In genomic region chr6:118320021-118320525, GRCm38 (mm10) we compare ENCODE assay signal across 23 mouse cellular contexts.
"Had no signal": no experiment of that assay in that cellular context is flagged by ENCODE, and none has a peak within 500 bp of the region (broad histone marks: within the 10 kb centered on the region; RNA-seq: fewer than 3 reads in every experiment).

No protein-coding gene starts in this region.

- H3K36me3 ChIP-seq: heart, embryonic 13.5 days; heart, embryonic 15.5 days; hindbrain, embryonic 10.5 days; hindbrain, embryonic 12.5 days; intestine, embryonic 15.5 days; limb, embryonic 10.5 days; limb, embryonic 12.5 days; liver, embryonic 13.5 days; liver, embryonic 15.5 days had no signal

- H3K27ac ChIP-seq: gastrocnemius, adult 2 months; heart, embryonic 13.5 days; heart, embryonic 15.5 days; hindbrain, embryonic 10.5 days; hindbrain, embryonic 12.5 days; hindbrain, embryonic 14.5 days; intestine, embryonic 15.5 days; layer of hippocampus, adult 2 months; left cerebral cortex, adult 2 months; limb, embryonic 10.5 days; limb, embryonic 12.5 days; liver, embryonic 13.5 days; liver, embryonic 15.5 days had no signal

- H3K4me1 ChIP-seq: heart, embryonic 13.5 days; heart, embryonic 15.5 days; intestine, embryonic 15.5 days; liver, embryonic 13.5 days; liver, embryonic 15.5 days had no signal

- H3K4me3 ChIP-seq: gastrocnemius, adult 2 months; heart, embryonic 13.5 days; heart, embryonic 15.5 days; hindbrain, embryonic 10.5 days; hindbrain, embryonic 12.5 days; intestine, embryonic 15.5 days; layer of hippocampus, adult 2 months; left cerebral cortex, adult 2 months; limb, embryonic 10.5 days; limb, embryonic 12.5 days; liver, embryonic 13.5 days; liver, embryonic 15.5 days had no signal

- H3K9me3 ChIP-seq: heart, embryonic 13.5 days; heart, embryonic 15.5 days; hindbrain, embryonic 10.5 days; hindbrain, embryonic 12.5 days; intestine, embryonic 15.5 days; limb, embryonic 10.5 days; limb, embryonic 12.5 days; liver, embryonic 13.5 days; liver, embryonic 15.5 days had no signal

- DNase-seq: gastrocnemius, adult 2 months; gastrocnemius, postnatal 10 days; gastrocnemius, postnatal 25 days; heart, postnatal 36 days; kidney, adult 18-20 months; kidney, adult 8-10 months; kidney, postnatal 10 days; kidney, postnatal 25 days; kidney, postnatal 4 days; liver; liver, embryonic 13.5 days; liver, postnatal 0 days had no signal

- H3K27me3 ChIP-seq: heart, embryonic 13.5 days; heart, embryonic 15.5 days; intestine, embryonic 15.5 days; limb, embryonic 12.5 days; liver, embryonic 13.5 days; liver, embryonic 15.5 days had no signal
